Mouse (Mus musculus) erythroblast, embryonic 14.5 days (primary cell): ENCODE results near the gene Fkbp11. TPM values are rescaled to one million over a fixed set of nuclear protein-coding genes. Genes with fewer than 3 reads are reported as not detected.

Experiments used
- H3K27me3 ChIP-seq: 2 replicates; pipeline ENCODE4 v1.6.1; 2012; ENCODE audit warnings: inconsistent platforms; ENCODE audit not compliant: control insufficient read depth
- H3K36me3 ChIP-seq: 2 replicates; pipeline ENCODE4 v1.6.1; 2012; ENCODE audit warnings: mild to moderate bottlenecking, inconsistent platforms; ENCODE audit not compliant: control insufficient read depth
- H3K4me1 ChIP-seq: 2 replicates; pipeline ENCODE4 v1.6.1; 2012; ENCODE audit warnings: inconsistent platforms; ENCODE audit not compliant: control insufficient read depth
- H3K4me3 ChIP-seq: replicated peaks from 2 replicates; pipeline ENCODE3; 2012; ENCODE audit warnings: moderate library complexity, mild to moderate bottlenecking, inconsistent platforms
- H3K9me3 ChIP-seq: 2 replicates; pipeline ENCODE4 v1.6.1; 2012; ENCODE audit warnings: low read length, inconsistent platforms, mixed read lengths; ENCODE audit not compliant: control insufficient read depth
- GATA1 ChIP-seq: IDR thresholded peaks from 2 replicates; pipeline ENCODE4 v1.6.1; 2012; ENCODE audit warnings: low read length, inconsistent platforms, mixed read lengths
- TAL1 ChIP-seq: IDR thresholded peaks from 3 replicates; pipeline ENCODE4 v1.6.1; 2012; ENCODE audit warnings: low read length, inconsistent platforms, mixed read lengths
- polyA plus RNA-seq: library from polyadenylated mRNA; stranded (reverse); fragments of >175 nt; gene quantifications from 2 replicates; pipeline ENCODE4 v1.2.3, GENCODE M21; 2012

The Fkbp11 gene
- polyA plus RNA-seq, 1 experiment, result 0.06 TPM

DNA sequence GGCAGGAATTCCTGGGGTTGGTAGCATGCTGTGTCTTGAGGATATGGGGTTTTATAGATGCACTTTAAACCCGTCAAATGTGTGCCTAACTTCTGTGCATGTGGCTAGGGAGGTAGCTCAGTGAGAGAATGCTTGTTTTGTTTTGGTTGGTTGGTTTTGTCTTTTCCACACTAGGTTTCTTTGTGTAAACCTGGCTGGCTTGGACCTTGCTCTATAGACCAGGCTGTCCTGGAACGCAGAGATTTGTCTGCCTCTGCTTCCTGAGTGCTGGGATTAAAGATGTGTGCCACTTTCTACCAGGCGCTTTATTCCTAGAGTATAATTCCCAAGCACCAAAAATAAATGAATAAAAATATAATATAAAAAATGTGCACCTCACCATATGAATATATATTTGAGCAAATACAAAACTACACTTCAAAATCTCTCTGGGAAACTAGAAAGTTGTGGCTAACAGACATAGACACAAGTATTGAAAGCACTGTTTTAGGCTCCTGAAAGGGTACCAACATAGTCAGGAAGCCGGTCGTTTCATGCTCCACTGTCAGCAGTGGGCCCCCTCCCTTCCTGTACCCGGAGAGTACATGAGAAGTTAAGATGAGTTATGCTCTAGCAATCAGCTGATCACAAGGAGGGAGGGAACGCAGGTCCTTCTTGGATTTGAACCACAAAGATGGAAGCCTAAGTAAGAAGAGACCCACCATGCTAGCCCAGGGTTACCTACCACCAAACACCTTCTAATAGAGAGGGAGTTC, 2.0 kb upstream of the Fkbp11 start:
- Histone ChIP-seq H3K36me3 (peaks cover 1% of the 10 kb centered on the region; the same call in 1 of the 2 replicates), H3K9me3 (no peaks in the 10 kb centered on the region), H3K27me3 (peaks cover 39% of the 10 kb centered on the region), H3K4me1 (peaks cover 26% of the 10 kb centered on the region), H3K4me3 (no peak overlapping the region)
- TF ChIP-seq TAL1 (no peak), GATA1 (no peak)

GRCm38 (mm10) chr15:98728366-98728765, 368 bp upstream of the Fkbp11 start:
- TF ChIP-seq GATA1 (no peak), TAL1 (no peak)
- Histone ChIP-seq H3K27me3 (peaks cover 52% of the 10 kb centered on the region), H3K9me3 (no peaks in the 10 kb centered on the region), H3K36me3 (no peaks in the 10 kb centered on the region), H3K4me3 (peak overlapping the region; percentile 63), H3K4me1 (peaks cover 23% of the 10 kb centered on the region)

- Histone ChIP-seq H3K4me3 (peak overlapping the region; percentile 63), H3K9me3 (no peaks in the 10 kb centered on the region), H3K36me3 (no peaks in the 10 kb centered on the region), H3K4me1 (peaks cover 12% of the 10 kb centered on the region), H3K27me3 (peaks cover 67% of the 10 kb centered on the region)
- TF ChIP-seq TAL1, result no peak
- TF ChIP-seq GATA1, result no peak
Measured at GRCm38 (mm10) chr15:98726746-98727145, 1.3 kb downstream of the Fkbp11 start.

DNA sequence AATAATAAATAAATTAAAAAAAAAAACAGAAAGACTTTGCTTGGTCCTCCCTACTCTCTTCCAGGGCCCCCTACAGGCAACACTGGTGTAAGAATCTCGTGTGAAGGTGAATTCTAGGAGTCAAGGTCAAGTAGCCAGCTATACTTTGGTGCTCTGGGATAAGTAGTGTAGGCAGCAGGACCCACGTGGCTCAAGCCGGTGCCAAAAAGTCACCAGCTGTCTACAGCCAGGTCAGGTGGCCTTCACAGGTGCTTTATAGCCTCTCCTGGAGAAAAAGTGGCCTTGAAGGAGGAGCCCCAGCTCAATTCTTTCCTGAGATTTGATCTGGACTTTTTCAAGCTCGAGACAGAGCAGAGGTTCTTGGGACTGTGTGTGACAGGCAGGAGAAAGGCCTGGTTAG, 1.9 kb downstream of the Fkbp11 start:
- no peak for TF ChIP-seq GATA1
- Histone ChIP-seq H3K4me1 (peaks cover 12% of the 10 kb centered on the region), H3K27me3 (peaks cover 69% of the 10 kb centered on the region), H3K4me3 (no peak overlapping the region), H3K36me3 (no peaks in the 10 kb centered on the region), H3K9me3 (no peaks in the 10 kb centered on the region)

DNA sequence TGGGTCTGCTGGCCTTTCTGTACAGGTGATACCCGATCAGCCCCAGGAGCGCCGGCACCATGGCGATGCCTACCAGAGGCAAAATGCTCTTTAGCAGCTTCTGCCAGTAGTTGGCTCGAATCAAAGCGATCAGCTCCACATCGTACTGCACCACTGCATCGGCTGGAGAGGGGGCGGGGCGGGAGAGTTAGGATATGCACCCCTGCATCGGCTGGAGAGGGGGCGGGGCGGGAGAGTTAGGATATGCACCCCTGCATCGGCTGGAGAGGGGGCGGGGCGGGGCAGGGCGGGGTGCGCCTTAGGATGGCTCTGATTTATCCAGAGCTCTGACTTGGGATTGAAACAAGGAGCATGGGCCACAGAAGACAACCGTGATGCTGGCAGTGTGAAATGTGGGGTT, 3.6 kb downstream of the Fkbp11 start:
- Histone ChIP-seq H3K27me3 (peaks cover 61% of the 10 kb centered on the region), H3K4me3 (no peak overlapping the region), H3K9me3 (no peaks in the 10 kb centered on the region), H3K4me1 (peaks cover 12% of the 10 kb centered on the region), H3K36me3 (no peaks in the 10 kb centered on the region)
- TF ChIP-seq TAL1 (no peak), GATA1 (no peak)

GRCm38 (mm10) chr15:98722854-98723253, 5.1 kb downstream of the Fkbp11 start:
- TF ChIP-seq TAL1 (no peak), GATA1 (no peak)
- H3K27me3 ChIP-seq, result peaks cover 47% of the 10 kb centered on the region
- H3K4me3 ChIP-seq, result no peak overlapping the region
- H3K4me1 ChIP-seq, result peaks cover 7% of the 10 kb centered on the region
- no peaks in the 10 kb centered on the region for H3K36me3 ChIP-seq
- no peaks in the 10 kb centered on the region for H3K9me3 ChIP-seq

- H3K4me1 ChIP-seq, result peaks cover under 1% of the 10 kb centered on the region; the same call in 1 of the 2 replicates
- no peaks in the 10 kb centered on the region for H3K36me3 ChIP-seq
- no peaks in the 10 kb centered on the region for H3K9me3 ChIP-seq
- no peak overlapping the region for H3K4me3 ChIP-seq
- no peak for TF ChIP-seq GATA1
- no peak for TF ChIP-seq TAL1
- H3K27me3 ChIP-seq, result peaks cover 43% of the 10 kb centered on the region
Measured at GRCm38 (mm10) chr15:98722191-98722590, 5.8 kb downstream of the Fkbp11 start.

GRCm38 (mm10) chr15:98717301-98717700, 10.7 kb downstream of the Fkbp11 start:
- TF ChIP-seq TAL1 (no peak), GATA1 (no peak)
- Histone ChIP-seq H3K4me1 (no peaks in the 10 kb centered on the region), H3K36me3 (no peaks in the 10 kb centered on the region), H3K9me3 (no peaks in the 10 kb centered on the region), H3K4me3 (no peak overlapping the region), H3K27me3 (peaks cover 16% of the 10 kb centered on the region)

DNA sequence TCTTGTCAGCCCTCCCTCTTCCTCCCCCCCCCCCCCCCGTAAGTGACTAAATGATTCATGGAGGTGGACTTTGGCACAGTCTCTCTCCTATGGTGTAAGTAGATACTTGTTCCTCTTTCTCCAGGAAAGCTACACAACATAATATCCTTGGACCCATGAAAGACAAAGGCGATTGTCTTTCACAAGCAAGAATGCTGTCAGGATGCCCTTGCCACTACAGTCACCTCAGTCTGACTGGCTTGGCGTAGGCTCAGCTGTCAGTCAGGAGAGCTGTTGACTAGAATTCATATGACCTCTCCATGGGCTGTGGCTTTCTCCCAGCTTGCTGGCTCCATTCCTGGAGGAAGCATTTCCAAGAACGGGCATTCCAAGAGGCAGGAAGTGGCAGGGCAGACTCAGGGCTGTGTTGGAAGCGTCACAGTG, 13.8 kb downstream of the Fkbp11 start:
- Histone ChIP-seq H3K27me3 (peaks cover 8% of the 10 kb centered on the region), H3K4me3 (no peak overlapping the region), H3K36me3 (no peaks in the 10 kb centered on the region), H3K4me1 (no peaks in the 10 kb centered on the region), H3K9me3 (no peaks in the 10 kb centered on the region)
- TF ChIP-seq TAL1, result no peak
- no peak for TF ChIP-seq GATA1

GRCm38 (mm10) chr15:98710442-98710841, 17.6 kb downstream of the Fkbp11 start:
- H3K27me3 ChIP-seq, result peaks cover 24% of the 10 kb centered on the region
- peaks cover 3% of the 10 kb centered on the region for H3K4me1 ChIP-seq
- TF ChIP-seq GATA1 (no peak), TAL1 (no peak)
- no peak overlapping the region for H3K4me3 ChIP-seq
- H3K9me3 ChIP-seq, result no peaks in the 10 kb centered on the region
- H3K36me3 ChIP-seq, result no peaks in the 10 kb centered on the region
